Mouse (Mus musculus) lung, adult 2 months (tissue): ENCODE results near the gene E030018B13Rik. TPM values are rescaled to one million over a fixed set of nuclear protein-coding genes. Genes with fewer than 3 reads are reported as not detected.

ENCODE experiments used
- DNase-seq: peaks from one replicate; pipeline ENCODE4 v3.0.0; 2022
- H3K4me1 ChIP-seq: fragments of 200-500 bp; 2 replicates; pipeline ENCODE4 v1.6.1; 2011; ENCODE audit warnings: low read length; ENCODE audit not compliant: control insufficient read depth, insufficient read depth
- H3K4me3 ChIP-seq: fragments of 200-500 bp; replicated peaks from 2 replicates; pipeline ENCODE3; 2011; ENCODE audit warnings: low read depth, mild to moderate bottlenecking, control low read depth, low read length; ENCODE audit errors: extremely low read depth
- CTCF ChIP-seq: fragments of 200-500 bp; IDR thresholded peaks from 2 replicates; pipeline ENCODE4 v1.5.1; 2011; ENCODE audit warnings: mild to moderate bottlenecking, low read length, control low read depth; ENCODE audit not compliant: insufficient read depth
- POLR2A ChIP-seq: fragments of 200-500 bp; IDR thresholded peaks from 2 replicates; pipeline ENCODE4 v1.6.1; 2011; ENCODE audit warnings: low read depth, mild to moderate bottlenecking, control low read depth, low read length, borderline replicate concordance; ENCODE audit errors: extremely low read depth
- WGBS: fragments of 180-500 bp; shearing (Covaris S2); methylation state at CpG from one replicate; pipeline ENCODE4 v1.1.7; 2018; 5-methylcytosine and 5-hydroxymethylcytosine counted together
- polyA plus RNA-seq: library from polyadenylated mRNA; depleted of rRNA; stranded (reverse); fragments of >200 nt; gene quantifications from 2 replicates; pipeline ENCODE4 v1.2.3, GENCODE M21; 2012

Gene E030018B13Rik
- polyA plus RNA-seq, 1 experiment: not detected

GRCm38 (mm10) chr7:63903635-63904380 is 12.8 kb upstream of the E030018B13Rik start:
- H3K4me3 ChIP-seq: no peak overlapping the region
- no peak for DNase-seq
- 21% methylated on average over 9 of the region's 9 CpGs for WGBS
- TF ChIP-seq CTCF (no peak), POLR2A (no peak)
- peaks cover 74% of the 10 kb centered on the region for H3K4me1 ChIP-seq

- DNase-seq: no peak
- peaks cover 76% of the 10 kb centered on the region for H3K4me1 ChIP-seq
- TF ChIP-seq POLR2A (peak; percentile 52; the same call in 1 of the 2 replicates), CTCF (no peak)
- peak overlapping the region; percentile 44 for H3K4me3 ChIP-seq
- WGBS: 33% methylated on average over 2 of the region's 2 CpGs
Observed at GRCm38 (mm10) chr7:63905190-63905589, 11.5 kb upstream of the E030018B13Rik start.

- Histone ChIP-seq H3K4me1 (peaks cover 75% of the 10 kb centered on the region), H3K4me3 (peak overlapping the region; percentile 44)
- 27% methylated on average over 5 of the region's 5 CpGs for WGBS
- DNase-seq: no peak
- TF ChIP-seq POLR2A (no peak), CTCF (no peak)
Observed at GRCm38 (mm10) chr7:63905642-63906041, 11.0 kb upstream of the E030018B13Rik start.

- Histone ChIP-seq H3K4me3 (no peak overlapping the region), H3K4me1 (peaks cover 78% of the 10 kb centered on the region)
- DNase-seq: no peak
- TF ChIP-seq CTCF: no peak
- no peak for TF ChIP-seq POLR2A
- WGBS: 40% methylated on average over 5 of the region's 5 CpGs
Observed at GRCm38 (mm10) chr7:63907778-63908495, 8.7 kb upstream of the E030018B13Rik start.

GRCm38 (mm10) chr7:63908496-63909285 is 8.0 kb upstream of the E030018B13Rik start:
- Histone ChIP-seq H3K4me3 (no peak overlapping the region), H3K4me1 (peaks cover 79% of the 10 kb centered on the region)
- TF ChIP-seq CTCF (no peak), POLR2A (no peak)
- WGBS: 24% methylated on average over 9 of the region's 11 CpGs
- no peak for DNase-seq

- no peak for DNase-seq
- WGBS: 35% methylated on average over 5 of the region's 5 CpGs
- no peak for TF ChIP-seq CTCF
- no peak for TF ChIP-seq POLR2A
- Histone ChIP-seq H3K4me1 (peaks cover 80% of the 10 kb centered on the region), H3K4me3 (no peak overlapping the region)
Observed at GRCm38 (mm10) chr7:63910225-63910624, 6.4 kb upstream of the E030018B13Rik start.

- TF ChIP-seq CTCF: peak; percentile 29; the same call in 1 of the 2 replicates
- no peak for TF ChIP-seq POLR2A
- WGBS: 13% methylated on average over 4 of the region's 4 CpGs
- peaks cover 80% of the 10 kb centered on the region for H3K4me1 ChIP-seq
- no peak overlapping the region for H3K4me3 ChIP-seq
- DNase-seq: no peak
Observed at GRCm38 (mm10) chr7:63910912-63911311, 5.7 kb upstream of the E030018B13Rik start.

DNA sequence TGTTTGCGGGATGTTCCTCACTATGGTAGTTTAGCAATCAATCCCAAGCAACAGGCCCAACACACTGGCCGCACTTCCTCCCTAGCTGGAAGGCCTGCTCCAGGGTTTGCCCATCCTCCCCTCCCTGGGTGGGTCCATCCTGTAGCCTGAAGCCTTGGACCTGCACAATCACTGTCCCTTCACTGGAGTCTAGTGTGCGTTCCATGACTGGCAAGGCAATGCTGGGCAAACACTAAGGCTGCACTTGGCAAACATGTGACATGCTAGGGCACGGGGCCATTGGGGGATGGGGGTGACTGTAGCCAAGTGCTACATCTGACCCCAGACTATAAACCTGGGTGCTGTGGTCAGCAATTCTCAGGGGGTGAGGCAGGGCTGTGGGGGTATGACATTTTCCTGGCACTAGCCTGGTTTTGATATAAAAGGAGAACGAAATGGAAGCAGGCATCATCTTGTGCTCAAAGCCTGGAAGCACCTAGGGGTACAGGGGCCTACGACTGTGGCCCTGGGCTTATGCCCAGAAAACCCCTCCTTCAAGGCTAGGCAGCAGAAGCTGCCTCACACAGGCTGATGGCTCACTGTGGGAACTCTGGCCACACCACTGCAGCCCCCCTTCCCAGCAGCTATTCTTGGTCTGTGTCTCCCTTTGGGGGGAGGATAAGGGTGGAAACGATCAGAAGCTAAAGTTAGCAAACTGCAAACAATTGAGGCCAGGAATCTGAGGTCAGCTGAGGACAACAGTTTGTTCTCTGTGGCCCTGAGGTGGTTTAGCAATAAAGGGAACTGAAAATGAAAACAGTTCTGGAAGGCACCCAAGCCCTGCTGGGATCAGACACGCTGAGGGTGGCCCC is 5.0 kb upstream of the E030018B13Rik start:
- Histone ChIP-seq H3K4me3 (no peak overlapping the region), H3K4me1 (peaks cover 81% of the 10 kb centered on the region)
- TF ChIP-seq CTCF (no peak), POLR2A (peak; percentile 75; the same call in 1 of the 2 replicates)
- peak; percentile 79 for DNase-seq
- WGBS: 6% methylated on average over 8 of the region's 8 CpGs
